Mouse (Mus musculus) limb, embryonic 12.5 days (tissue): ENCODE measurements around the gene Psg29. TPM values are rescaled to one million over a fixed set of nuclear protein-coding genes. Genes with fewer than 3 reads are reported as not detected.

Experiments used
- ATAC-seq: fragments of 200-750 bp; cut with Nextera tagmentation; 2 replicates; pipeline ENCODE4 v1.8.0; 2017; ENCODE audit warnings: low read depth, moderate TSS enrichment; ENCODE audit not compliant: insufficient number of reproducible peaks, insufficient read depth, low FRiP score, low TSS enrichment
- H3K27ac ChIP-seq: fragments of 300-500 bp; sonication (generic); 2 replicates; pipeline ENCODE4 v1.5.1; 2016; ENCODE audit warnings: mild to moderate bottlenecking, moderate library complexity
- H3K27me3 ChIP-seq: fragments of 300-500 bp; sonication (generic); 2 replicates; pipeline ENCODE4 v1.6.1; 2016; ENCODE audit warnings: mild to moderate bottlenecking, moderate library complexity
- H3K36me3 ChIP-seq: fragments of 300-500 bp; sonication (generic); 2 replicates; pipeline ENCODE4 v1.6.1; 2016; ENCODE audit warnings: mild to moderate bottlenecking, moderate library complexity
- H3K4me1 ChIP-seq: fragments of 300-500 bp; sonication (generic); replicated peaks from 2 replicates; pipeline ENCODE4 v1.6.1; 2016
- H3K4me2 ChIP-seq: fragments of 300-500 bp; sonication (generic); 2 replicates; pipeline ENCODE4 v1.6.1; 2016; ENCODE audit warnings: mild to moderate bottlenecking, moderate library complexity
- H3K4me3 ChIP-seq: fragments of 300-500 bp; sonication (generic); replicated peaks from 2 replicates; pipeline ENCODE4 v1.5.1; 2016; ENCODE audit warnings: mild to moderate bottlenecking
- H3K9ac ChIP-seq: fragments of 300-500 bp; sonication (generic); replicated peaks from 2 replicates; pipeline ENCODE4 v1.6.1; 2016; ENCODE audit warnings: mild to moderate bottlenecking, moderate library complexity
- H3K9me3 ChIP-seq: fragments of 300-500 bp; sonication (generic); 2 replicates; pipeline ENCODE4 v1.6.1; 2016; ENCODE audit warnings: mild to moderate bottlenecking, moderate library complexity
- WGBS: fragments of 180-500 bp; shearing (Covaris S2); methylation state at CpG from one replicate; pipeline ENCODE4 v1.1.7; 2016; 5-methylcytosine and 5-hydroxymethylcytosine counted together
- polyA plus RNA-seq: library from polyadenylated mRNA; unstranded; fragments of >200 nt; fragmentation: Nextera tagmentation; extraction: Ambion mirVana; gene quantifications from 2 replicates; pipeline ENCODE4 v1.2.1, GENCODE M21; 2016

The Psg29 gene
- polyA plus RNA-seq = not detected in 2 replicates

DNA sequence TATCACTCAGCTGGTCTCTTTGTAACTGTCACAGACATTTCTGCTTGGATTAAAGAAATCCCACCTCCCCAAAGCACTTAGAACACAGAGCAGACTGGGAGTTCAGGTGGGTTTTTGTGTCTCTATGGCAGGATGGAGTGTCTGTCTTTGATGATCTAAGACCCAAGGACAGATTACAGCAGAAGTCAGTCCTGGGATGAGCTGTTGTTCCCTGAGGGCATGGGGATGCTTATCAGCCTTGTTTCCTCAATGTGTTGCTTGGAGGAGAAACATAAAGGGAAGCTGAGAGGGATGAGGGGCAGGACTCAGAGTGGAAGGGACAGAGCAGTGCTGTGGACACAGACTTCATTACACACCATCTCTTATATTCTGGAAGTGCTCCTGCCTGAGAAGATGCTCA lies at the start of gene Psg29:
Gene Psg29, plus strand, starts transcription at position 301 of the 400 bp plus-strand sequence.
- H3K4me1 ChIP-seq = no peaks in the 10 kb centered on the region
- no peak within 1 kb of the TSS for H3K27ac ChIP-seq
- no peak within 1 kb of the TSS for H3K4me2 ChIP-seq
- ATAC-seq = no peak
- no peak within 1 kb of the TSS for H3K9ac ChIP-seq
- H3K9me3 ChIP-seq = peaks cover 59% of the 10 kb centered on the region
- H3K36me3 ChIP-seq = no peaks in the 10 kb centered on the region
- H3K27me3 ChIP-seq = no peaks in the 10 kb centered on the region
- no peak within 1 kb of the TSS for H3K4me3 ChIP-seq

DNA sequence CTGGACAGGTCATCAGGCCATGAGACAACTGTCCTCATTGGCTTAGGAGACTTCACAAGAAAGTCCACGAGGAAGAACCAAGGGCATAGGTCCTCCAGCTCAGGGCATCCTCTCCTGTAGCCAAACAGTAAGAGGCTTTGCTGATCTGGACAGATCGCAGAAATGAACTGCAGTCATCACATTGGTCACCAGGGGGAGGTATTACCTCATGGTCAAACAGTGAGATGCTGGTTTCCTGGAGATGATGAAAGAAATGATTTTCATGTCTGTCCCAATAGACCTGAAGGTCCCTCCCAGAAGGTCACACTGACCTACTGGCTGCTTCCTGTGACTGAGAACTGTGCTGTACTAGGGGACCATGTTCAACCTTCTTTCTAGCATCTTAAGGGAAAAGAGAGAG lies 47.6 kb upstream of the Psg29 start:
- peaks cover 30% of the 10 kb centered on the region for H3K9me3 ChIP-seq
- no peak overlapping the region for H3K27ac ChIP-seq
- no peaks in the 10 kb centered on the region for H3K4me1 ChIP-seq
- ATAC-seq = no peak
- WGBS = 36% methylated on average over 2 of the region's 2 CpGs
- no peaks in the 10 kb centered on the region for H3K27me3 ChIP-seq
- H3K4me2 ChIP-seq = no peak overlapping the region
- no peaks in the 10 kb centered on the region for H3K36me3 ChIP-seq
- no peak overlapping the region for H3K9ac ChIP-seq
- H3K4me3 ChIP-seq = no peak overlapping the region

DNA sequence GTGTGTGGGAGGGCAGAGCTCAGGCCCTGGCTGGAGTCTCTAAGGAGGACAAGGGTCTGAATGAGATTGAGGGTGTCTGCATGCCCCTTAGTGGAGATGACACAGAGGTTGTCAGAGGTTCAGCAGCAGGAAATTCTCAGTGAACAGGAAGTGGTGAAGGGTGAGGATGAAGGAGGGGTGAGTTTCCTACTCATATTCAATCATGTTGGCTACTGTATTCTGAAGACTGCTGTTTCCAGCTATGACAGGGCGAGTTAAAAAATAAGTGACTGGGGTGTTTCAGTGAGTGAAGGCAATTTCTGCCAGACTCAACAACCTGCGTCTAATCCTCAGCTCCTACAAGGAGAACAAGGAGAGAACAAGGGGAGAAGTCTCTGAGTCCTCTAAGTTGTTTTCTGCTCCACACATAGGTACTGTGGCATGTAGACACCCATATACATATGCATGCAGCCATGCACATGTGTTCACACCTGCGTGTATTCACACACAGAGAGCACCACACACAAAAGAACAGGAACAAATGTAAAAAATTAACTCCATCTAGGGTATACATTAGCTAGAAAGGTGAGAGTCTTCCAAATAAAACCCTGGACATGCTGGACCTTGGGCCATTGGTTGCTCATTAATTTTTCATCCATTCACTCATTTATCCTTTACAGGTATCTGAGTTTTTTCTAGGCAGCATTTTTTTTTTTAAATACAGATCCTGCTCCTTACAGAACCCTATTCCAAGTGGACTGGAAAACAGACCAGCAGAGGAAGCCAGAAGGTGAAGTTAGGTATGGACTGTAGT lies 46.2 kb upstream of the Psg29 start:
- Histone ChIP-seq H3K36me3 (no peaks in the 10 kb centered on the region), H3K9me3 (peaks cover 40% of the 10 kb centered on the region)
- WGBS = 70% methylated on average over 3 of the region's 3 CpGs

DNA sequence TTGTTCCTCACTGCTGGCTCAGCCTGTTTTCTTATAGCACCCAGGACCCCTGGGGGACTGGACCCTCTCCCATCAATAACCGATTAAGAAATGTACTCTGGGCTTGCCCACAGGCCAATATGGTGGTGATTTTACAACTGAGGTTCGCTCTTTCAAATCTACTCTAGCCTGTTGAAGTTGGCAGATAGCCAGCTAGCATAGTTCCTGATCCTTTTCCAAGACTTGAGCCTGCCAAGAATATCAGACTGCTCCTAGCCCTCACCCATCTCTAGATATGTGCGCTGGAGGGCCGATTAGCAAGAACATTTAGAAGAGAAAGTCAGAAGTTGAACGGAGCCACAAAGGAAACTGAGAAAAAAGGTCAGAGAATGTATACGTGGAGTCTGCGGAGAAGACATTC lies 44.3 kb upstream of the Psg29 start:
- Histone ChIP-seq H3K36me3 (no peaks in the 10 kb centered on the region), H3K4me1 (no peaks in the 10 kb centered on the region), H3K4me3 (no peak overlapping the region), H3K27me3 (no peaks in the 10 kb centered on the region), H3K9ac (no peak overlapping the region), H3K4me2 (no peak overlapping the region), H3K27ac (no peak overlapping the region), H3K9me3 (peaks cover 35% of the 10 kb centered on the region)
- no peak for ATAC-seq
- 85% methylated on average over 7 of the region's 7 CpGs for WGBS

More for the DNA sequence above, 46.2 kb upstream of the Psg29 start:
- Histone ChIP-seq H3K4me3 (no peak overlapping the region), H3K27me3 (no peaks in the 10 kb centered on the region), H3K9ac (no peak overlapping the region), H3K4me2 (no peak overlapping the region), H3K4me1 (no peaks in the 10 kb centered on the region), H3K27ac (no peak overlapping the region)
- ATAC-seq = no peak

DNA sequence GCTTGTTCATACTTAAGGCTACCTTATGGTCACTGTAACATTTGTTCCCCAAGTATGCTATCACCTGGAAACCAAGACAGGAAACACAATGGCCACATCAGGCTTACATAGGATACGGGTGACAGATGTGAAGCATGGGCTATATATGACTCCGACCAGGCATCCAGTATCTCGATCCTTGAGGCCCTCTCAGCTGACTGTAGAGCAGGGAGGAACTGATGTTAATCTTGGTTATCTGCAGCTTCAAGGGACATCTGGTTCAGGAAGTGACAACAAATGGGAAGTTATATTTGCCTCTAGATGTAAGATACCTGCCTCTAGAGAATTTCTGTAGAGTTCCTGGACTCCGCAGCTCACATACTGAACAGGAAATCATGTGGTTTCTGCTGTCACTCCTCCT lies 31.4 kb upstream of the Psg29 start:
- WGBS = 90% methylated on average over 4 of the region's 4 CpGs
- Histone ChIP-seq H3K36me3 (no peaks in the 10 kb centered on the region), H3K9me3 (peaks cover 35% of the 10 kb centered on the region)

DNA sequence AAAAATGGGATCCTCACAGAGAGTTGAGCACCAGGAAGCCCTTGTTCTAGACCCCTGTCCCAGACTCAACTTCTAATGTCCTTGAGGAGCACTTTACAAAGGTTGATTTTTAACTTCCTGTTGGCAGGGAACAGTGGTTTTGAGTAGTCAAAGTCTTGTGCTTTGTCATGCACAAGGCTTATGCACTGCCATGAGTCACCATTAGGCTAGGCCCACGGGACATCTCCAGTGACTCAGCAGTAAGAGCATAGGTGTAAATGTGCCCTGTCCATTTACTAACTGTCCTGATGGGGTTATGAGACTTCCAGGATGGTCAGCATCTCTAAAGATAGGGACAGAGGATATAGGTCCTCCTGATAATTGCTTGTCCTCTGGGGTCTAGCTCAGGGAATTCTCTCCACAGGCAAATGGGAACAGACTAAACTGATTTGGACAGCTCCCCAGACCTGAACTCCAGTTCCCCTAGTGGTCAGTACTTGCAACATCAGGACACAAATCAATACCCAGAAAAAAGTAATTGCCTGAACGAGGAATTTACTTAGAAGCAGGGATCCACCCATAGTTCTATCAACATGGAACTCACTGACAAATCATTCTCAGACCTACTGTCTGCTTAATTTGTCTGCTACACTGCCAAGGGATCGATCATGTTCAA lies 2.4 kb downstream of the Psg29 start:
- Histone ChIP-seq H3K4me1 (no peaks in the 10 kb centered on the region), H3K27ac (no peak overlapping the region), H3K27me3 (no peaks in the 10 kb centered on the region), H3K4me3 (no peak overlapping the region), H3K9me3 (peaks cover 74% of the 10 kb centered on the region), H3K4me2 (no peak overlapping the region), H3K36me3 (no peaks in the 10 kb centered on the region), H3K9ac (no peak overlapping the region)
- WGBS = 70% methylated on average over 3 of the region's 3 CpGs
- ATAC-seq = no peak

More for the DNA sequence above, 31.4 kb upstream of the Psg29 start:
- Histone ChIP-seq H3K9ac (no peak overlapping the region), H3K27ac (no peak overlapping the region), H3K4me3 (no peak overlapping the region), H3K4me1 (no peaks in the 10 kb centered on the region), H3K4me2 (no peak overlapping the region), H3K27me3 (no peaks in the 10 kb centered on the region)
- ATAC-seq = no peak

Other genes starting within 250 kb of the Psg29 start
- 1.4 and 1.5 TPM in 2 replicates for gene Pnmal1, start 243.8 kb upstream of the Psg29 start, polyA plus RNA-seq
- gene Gm42372, start 220.4 kb upstream of the Psg29 start, polyA plus RNA-seq = 0.26 and 0.32 TPM in 2 replicates
- gene Ccdc8, start 210.8 kb upstream of the Psg29 start, polyA plus RNA-seq = 22.1 and 35.2 TPM in 2 replicates
- 126 TPM in 2 replicates for gene Ppp5c, start 175.6 kb upstream of the Psg29 start, polyA plus RNA-seq
- 10.8 and 11.3 TPM in 2 replicates for gene Hif3a, start 141.1 kb upstream of the Psg29 start, polyA plus RNA-seq
- 0.12 and 0.14 TPM in 2 replicates for gene Psg16, start 129.4 kb upstream of the Psg29 start, polyA plus RNA-seq
- gene Ceacam3, start 53.2 kb upstream of the Psg29 start, polyA plus RNA-seq = not detected in 2 replicates